Mouse (Mus musculus) erythroblast, adult 5-6 weeks (primary cell): Measurements from ENCODE around the gene Secisbp2. TPM values are rescaled to one million over a fixed set of nuclear protein-coding genes. Genes with fewer than 3 reads are reported as not detected.
A peak's percentile ranks its signal among the peaks of the same experiment; 100 is the strongest.
"Not testable (repeated sequence)": the region's sequence is repeated elsewhere in the genome, so short reads cannot be mapped to it uniquely, and the experiment has no call there.

Source experiments
- ATAC-seq: replicated peaks from 2 replicates; pipeline ENCODE4 v1.8.0; 2016; ENCODE audit warnings: moderate number of reproducible peaks, mild to moderate bottlenecking, moderate TSS enrichment, inconsistent platforms; ENCODE audit not compliant: poor library complexity, low FRiP score, severe bottlenecking
- total RNA-seq, 2 experiments: library from RNA; stranded (forward) in 1 of 2; stranded (reverse) in 1 of 2; fragments of 150-400 nt in 1 of 2; fragments of 200-764, 138-1000 nt in 1 of 2; gene quantifications; 2 replicates each; pipeline versions ENCODE4 v1.2.3 to v1.2.4; 2015 to 2017; ENCODE audit warnings: low replicate concordance in 2 of 2

Secisbp2 gene
- total RNA-seq (2015; ENCODE audit: low replicate concordance) = 1.3 and 6.1 TPM in 2 replicates
- 6.4 and 13.8 TPM in 2 replicates for total RNA-seq (2017; ENCODE audit: low replicate concordance)

DNA sequence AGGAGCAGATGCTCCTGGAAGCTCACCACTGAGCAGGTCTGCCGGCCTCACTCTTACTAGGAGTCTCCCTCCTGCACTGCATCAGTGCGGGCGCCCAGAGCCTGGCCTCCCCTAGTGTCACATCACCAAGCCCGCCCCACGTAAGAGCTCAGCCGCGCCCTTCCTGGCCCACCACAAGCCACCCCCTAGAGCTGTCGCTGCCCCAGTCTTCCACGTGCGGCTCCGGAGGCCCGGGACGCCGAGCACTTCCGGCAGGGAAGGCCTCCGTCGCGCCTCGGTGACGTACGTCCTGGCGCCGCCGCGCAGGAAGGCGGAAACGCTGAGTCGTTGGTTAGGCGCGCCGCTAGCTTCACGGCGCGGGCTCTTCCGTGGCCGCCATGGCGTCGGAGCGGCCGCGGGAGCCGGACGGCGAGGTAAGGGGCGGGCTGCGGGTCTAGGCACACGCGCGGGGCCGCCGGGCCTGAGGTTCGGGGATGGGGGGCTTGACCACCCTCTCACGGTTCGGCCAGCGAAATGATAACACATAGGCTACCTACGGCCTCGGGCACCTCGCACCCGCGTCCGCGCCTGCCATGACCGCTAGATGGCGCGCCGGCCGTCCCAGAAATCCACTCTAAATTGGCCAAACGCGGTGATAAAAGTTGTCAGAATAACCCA lies at the start of gene Secisbp2:
Gene Secisbp2, plus strand, starts transcription at position 290 of the 657 bp plus-strand sequence.
- ATAC-seq = peak; percentile 92

- no peak for ATAC-seq
Measured at GRCm38 (mm10) chr13:51602764-51603163, 48.7 kb upstream of the Secisbp2 start.

GRCm38 (mm10) chr13:51603221-51603893 lies 48.1 kb upstream of the Secisbp2 start:
- no peak for ATAC-seq

DNA sequence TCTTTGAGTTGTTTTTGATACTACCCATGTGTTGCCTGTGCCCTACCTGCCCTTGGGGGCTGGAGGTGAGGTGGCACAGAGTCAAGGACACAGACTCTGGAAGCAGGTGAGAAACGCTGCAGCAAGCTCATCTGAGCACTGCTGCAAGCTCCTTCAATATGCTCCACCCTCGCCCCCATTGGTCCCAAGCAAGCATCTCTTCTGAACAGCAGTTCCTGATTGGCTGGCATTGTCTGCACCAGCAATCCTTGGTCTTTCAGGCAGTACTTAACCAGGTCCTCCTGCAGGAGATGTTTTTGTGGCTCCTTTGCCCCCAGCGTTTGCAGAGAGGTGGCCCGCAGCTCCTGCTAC lies 47.6 kb upstream of the Secisbp2 start:
- no peak for ATAC-seq

- ATAC-seq = no peak
Measured at GRCm38 (mm10) chr13:51609231-51609630, 42.3 kb upstream of the Secisbp2 start.

DNA sequence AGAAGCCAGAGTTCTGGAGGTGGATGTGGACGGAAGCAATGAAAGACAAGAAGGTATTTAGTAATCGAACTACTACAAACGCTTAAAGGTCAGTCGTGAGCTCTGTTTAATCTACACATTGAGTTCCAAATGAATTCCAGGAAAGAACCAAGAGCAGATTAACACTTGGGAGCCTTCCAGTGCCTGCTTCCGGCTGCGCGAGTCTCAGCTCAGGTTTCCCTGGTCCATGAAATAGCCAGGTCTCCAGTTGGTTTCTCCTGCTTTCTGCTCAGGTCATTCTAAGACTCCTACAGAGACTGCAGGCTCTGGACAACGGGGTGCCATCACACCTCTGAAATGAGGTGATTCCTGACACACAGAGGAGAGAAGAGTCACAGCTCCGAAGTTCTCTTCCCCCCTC lies 40.4 kb upstream of the Secisbp2 start:
- no peak for ATAC-seq

GRCm38 (mm10) chr13:51611500-51611899 lies 40.0 kb upstream of the Secisbp2 start:
- no peak for ATAC-seq

- ATAC-seq = no peak
Measured at GRCm38 (mm10) chr13:51615815-51616214, 35.7 kb upstream of the Secisbp2 start.

DNA sequence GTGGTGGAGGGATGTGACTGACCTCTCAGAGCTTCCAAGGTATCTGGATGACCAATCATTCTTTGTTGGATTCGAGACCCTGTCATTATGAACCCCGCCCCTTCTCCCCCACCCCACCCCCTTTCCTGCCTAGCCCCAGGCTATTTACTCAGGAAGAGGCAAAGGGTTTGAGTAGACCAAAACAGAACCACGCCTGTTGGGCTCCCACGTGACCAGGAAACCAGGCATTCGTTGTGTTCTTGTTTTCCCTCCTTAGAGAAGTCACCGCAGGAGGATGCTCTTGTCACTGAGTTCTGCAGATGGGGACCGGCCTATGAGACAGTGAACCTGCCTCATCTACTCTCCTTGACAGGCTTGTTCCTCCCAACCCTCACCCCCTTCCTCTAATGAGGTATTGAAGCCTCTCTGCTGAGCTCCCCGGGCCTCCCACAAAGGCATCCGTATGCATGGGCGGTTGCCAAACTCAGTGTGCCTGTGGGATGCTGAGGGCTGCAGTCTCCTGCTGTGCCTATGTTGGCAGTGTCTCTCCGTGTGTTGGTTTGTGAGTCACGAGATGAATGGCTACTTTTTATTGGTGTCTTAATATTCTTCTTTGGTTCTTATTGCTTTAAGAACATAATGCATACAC lies 35.0 kb upstream of the Secisbp2 start:
- no peak for ATAC-seq

- no peak for ATAC-seq
Measured at GRCm38 (mm10) chr13:51617306-51617705, 34.2 kb upstream of the Secisbp2 start.

DNA sequence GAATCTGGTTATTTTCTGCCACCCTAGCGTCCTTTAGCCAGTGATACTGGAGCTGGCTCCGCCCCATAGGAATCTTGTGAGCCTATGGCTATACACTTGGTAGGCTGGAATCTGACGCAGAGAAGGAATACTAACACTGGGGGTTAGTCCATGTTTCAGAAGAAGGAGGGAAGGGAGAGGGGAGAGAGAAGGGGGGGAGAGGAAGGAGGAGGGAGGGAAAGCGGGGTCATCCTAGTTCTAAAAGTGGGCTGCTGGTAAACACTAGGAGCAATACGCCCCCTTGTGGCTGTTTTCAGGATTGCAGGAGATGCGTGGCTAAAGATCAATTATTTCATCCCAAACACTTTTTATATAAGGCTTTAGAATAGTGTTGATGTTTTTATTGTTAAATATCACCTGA lies 33.6 kb upstream of the Secisbp2 start:
- 0 out of 2 replicates have a peak, but pooled peaks have one; percentile 39 for ATAC-seq

DNA sequence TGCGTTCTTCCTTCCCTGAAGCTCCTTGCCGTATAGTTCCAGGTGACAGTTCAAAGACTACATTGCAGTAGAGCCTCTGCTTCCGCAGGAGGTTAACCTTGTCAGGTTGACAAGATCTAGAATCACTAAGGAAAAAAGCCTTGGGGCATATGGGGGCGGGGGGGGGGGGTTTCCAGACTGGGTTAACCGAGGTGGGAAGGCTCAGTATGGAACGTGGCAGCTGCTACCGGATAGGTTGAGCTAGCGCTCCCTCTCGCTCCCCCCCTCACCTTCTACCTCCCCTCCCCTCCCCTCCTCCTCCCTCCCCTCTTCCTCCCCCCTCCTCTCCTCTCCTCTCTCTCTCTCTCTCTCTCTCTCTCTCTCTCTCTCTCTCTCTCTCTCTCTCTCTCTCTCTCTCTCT lies 32.9 kb upstream of the Secisbp2 start:
- no peak for ATAC-seq

DNA sequence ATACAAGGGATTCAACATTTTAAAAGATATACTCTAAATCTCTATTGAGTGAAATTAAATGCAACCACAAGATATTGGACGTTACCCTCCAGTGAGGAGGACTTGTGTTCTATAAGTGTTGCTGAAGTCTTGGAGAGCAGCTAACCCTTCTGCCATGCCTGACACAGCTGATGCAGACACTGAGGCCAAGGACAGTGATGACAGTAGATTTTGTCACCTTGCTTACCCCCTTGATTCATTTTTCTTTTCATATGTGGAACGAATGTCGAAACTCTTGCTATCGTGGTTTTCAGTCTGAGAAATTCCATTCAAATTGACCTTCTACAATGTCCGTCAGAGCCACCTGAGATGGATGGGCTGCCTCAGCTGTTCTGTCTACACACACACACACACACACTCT lies 28.9 kb upstream of the Secisbp2 start:
- ATAC-seq = no peak

DNA sequence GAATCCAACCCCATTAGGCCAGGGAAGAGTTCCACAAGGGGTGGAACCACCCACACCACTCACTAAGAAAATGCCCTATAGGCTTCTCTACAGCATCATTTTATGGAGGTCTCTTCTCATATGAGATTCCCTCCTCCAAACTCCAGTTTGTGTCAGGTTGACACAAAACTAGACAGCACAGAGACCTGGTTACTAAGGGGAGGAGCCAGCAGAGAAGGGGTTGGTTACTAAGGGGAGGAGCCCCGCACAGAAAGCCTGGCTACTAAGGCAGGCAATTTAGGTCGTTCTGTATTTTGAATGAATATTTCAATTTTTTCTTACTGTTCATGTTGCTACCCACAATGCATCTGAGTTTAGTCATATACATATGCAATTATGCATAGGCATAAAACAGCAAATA lies 27.8 kb upstream of the Secisbp2 start:
- no peak for ATAC-seq

DNA sequence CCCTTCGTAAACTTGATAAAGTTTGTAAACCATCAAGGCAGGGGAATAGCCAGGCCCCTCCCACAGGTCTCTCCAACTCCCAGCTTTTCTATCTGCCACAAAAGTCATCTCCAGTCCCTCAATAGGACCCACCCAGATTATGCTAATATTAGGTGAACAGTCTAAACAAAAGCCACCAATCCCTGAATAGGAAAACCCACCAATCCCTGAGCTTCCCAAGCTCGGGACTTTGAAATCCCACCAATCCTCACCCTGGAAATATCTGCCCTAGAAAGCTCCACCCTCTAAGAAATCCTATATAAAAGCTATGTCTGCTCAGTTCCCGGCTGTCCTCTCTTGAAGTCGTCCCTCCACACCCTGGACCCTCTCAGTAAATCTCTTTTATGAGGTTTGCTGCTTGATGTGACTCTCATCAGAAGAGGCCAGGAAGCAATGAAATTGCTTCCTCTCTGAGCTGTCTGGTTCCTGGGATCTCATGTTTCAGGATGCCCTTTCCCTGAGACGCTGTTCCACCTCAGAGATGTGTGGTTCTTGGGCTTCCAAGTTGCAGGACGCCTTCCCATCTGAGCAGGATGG lies 23.1 kb upstream of the Secisbp2 start:
- no peak for ATAC-seq

- no peak; the same call in 1 of the 2 replicates for ATAC-seq
Measured at GRCm38 (mm10) chr13:51631354-51631992, 20.0 kb upstream of the Secisbp2 start.

GRCm38 (mm10) chr13:51632560-51633218 lies 18.8 kb upstream of the Secisbp2 start:
- ATAC-seq = no peak

DNA sequence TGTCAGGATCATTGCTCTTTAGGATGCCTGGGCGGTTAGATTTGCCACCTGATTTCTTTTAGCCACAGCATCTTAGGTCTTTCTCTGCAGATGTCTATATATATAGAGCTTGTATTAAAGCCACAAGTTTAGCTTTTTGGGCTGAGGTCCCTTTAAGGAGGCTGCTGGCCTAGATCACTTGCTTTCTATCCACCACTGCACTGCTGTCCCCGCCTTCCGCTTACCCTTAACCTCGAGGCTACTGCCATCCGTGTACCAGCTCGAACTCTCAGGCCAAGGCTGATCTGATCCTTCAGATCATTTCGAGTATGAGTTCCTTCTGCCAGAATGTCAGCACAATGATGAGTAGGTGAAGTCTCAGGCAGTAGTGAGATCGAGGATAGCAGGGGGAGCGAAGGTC lies 16.1 kb upstream of the Secisbp2 start:
- ATAC-seq = not testable (repeated sequence)

DNA sequence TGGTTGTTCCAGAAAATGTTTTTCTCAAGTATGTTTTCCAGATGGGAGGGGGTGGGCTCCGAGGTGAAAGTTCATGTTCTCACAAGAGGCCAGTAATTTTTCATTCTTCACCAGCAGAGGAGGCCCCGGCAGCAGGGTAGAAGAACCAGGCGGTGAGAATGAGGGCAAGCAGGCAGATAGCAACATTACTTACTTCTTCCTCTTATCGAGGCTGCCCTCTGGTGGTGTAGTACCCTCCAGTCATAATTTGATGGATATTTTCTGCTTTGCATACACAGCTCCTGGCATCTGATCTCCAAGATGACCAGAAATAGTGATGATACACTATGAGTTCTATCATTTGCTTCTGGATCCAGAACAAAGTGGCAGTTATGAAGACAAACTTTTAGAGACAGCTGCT lies 12.5 kb upstream of the Secisbp2 start:
- peak; percentile 67 for ATAC-seq

- ATAC-seq = no peak
Measured at GRCm38 (mm10) chr13:51641424-51641823, 10.1 kb upstream of the Secisbp2 start.
